Comparison of ENCODE assay signal across 9 mouse cellular contexts in genomic region chr4:139213935-139214371, GRCm38 (mm10). TPM values are rescaled to one million over a fixed set of nuclear protein-coding genes. Genes with fewer than 3 reads are reported as not detected.
DNase-seq lines count a peak whose midpoint lies in the region; ATAC-seq and TF ChIP-seq lines count a peak whose summit lies in the region.
"Had no signal": no experiment of that assay in that cellular context is flagged by ENCODE, and none has a peak within 500 bp of the region (broad histone marks: within the 10 kb centered on the region; RNA-seq: fewer than 3 reads in every experiment).

No protein-coding gene starts in this region.

- no peaks in the 10 kb centered on the region for H3K27me3 ChIP-seq in hindbrain, embryonic 15.5 days
- H3K27me3 ChIP-seq in hindbrain, embryonic 12.5 days, result no peaks in the 10 kb centered on the region
- no peaks in the 10 kb centered on the region for H3K27me3 ChIP-seq in heart, embryonic 11.5 days (ENCODE audit: control insufficient read depth, insufficient read depth, low read length)
- no peaks in the 10 kb centered on the region for H3K27me3 ChIP-seq in hindbrain, embryonic 11.5 days (ENCODE audit: control insufficient read depth, insufficient read depth, low read length)

- no peak overlapping the region for H3K9ac ChIP-seq in hindbrain, embryonic 15.5 days
- H3K9ac ChIP-seq in hindbrain, embryonic 12.5 days, result no peak overlapping the region
- H3K9ac ChIP-seq in heart, embryonic 11.5 days (ENCODE audit: low read depth, low read length), result no peak overlapping the region
- no peak overlapping the region for H3K9ac ChIP-seq in hindbrain, embryonic 11.5 days (ENCODE audit: low read depth, low read length)

- H3K4me2 ChIP-seq in hindbrain, embryonic 15.5 days, result no peak overlapping the region
- H3K4me2 ChIP-seq in hindbrain, embryonic 12.5 days (replicated peaks), result no peak overlapping the region
- peak overlapping the region; percentile 24; the same call in 1 of the 2 replicates for H3K4me2 ChIP-seq in heart, embryonic 11.5 days
- H3K4me2 ChIP-seq in hindbrain, embryonic 11.5 days (replicated peaks; ENCODE audit: low read depth, low read length), result no peak overlapping the region

- H3K9me3 ChIP-seq in hindbrain, embryonic 15.5 days, result no peaks in the 10 kb centered on the region
- no peaks in the 10 kb centered on the region for H3K9me3 ChIP-seq in hindbrain, embryonic 12.5 days (replicated peaks)
- no peaks in the 10 kb centered on the region for H3K9me3 ChIP-seq in heart, embryonic 11.5 days (replicated peaks; ENCODE audit: control insufficient read depth, low read length)
- H3K9me3 ChIP-seq in hindbrain, embryonic 11.5 days (ENCODE audit: control insufficient read depth, low read length), result no peaks in the 10 kb centered on the region

- no peak for TF ChIP-seq CTCF in bone marrow, adult 2 months (IDR thresholded peaks at IDR 0.05; ENCODE audit: control insufficient read depth, insufficient read depth, low read length)
- no peak for TF ChIP-seq CTCF in lung, adult 2 months (IDR thresholded peaks at IDR 0.05; ENCODE audit: insufficient read depth, low read length)

- WGBS in hindbrain, embryonic 15.5 days, result 81% methylated on average over 11 of the region's 11 CpGs
- 76% methylated on average over 11 of the region's 11 CpGs for WGBS in hindbrain, embryonic 12.5 days
- WGBS in bone marrow, adult 2 months, result 32% methylated on average over 11 of the region's 11 CpGs
- WGBS in heart, embryonic 11.5 days (ENCODE audit: insufficient replicate concordance), result 48% methylated on average over 11 of the region's 11 CpGs
- 10% methylated on average over 11 of the region's 11 CpGs for WGBS in lung, adult 2 months
- WGBS in hindbrain, embryonic 11.5 days, result 69% methylated on average over 11 of the region's 11 CpGs

- H3K36me3 ChIP-seq in hindbrain, embryonic 15.5 days, result no peaks in the 10 kb centered on the region
- no peaks in the 10 kb centered on the region for H3K36me3 ChIP-seq in hindbrain, embryonic 12.5 days
- no peaks in the 10 kb centered on the region for H3K36me3 ChIP-seq in heart, embryonic 11.5 days (ENCODE audit: control insufficient read depth, insufficient read depth, low read length)
- H3K36me3 ChIP-seq in hindbrain, embryonic 11.5 days (ENCODE audit: control insufficient read depth, insufficient read depth, low read length), result no peaks in the 10 kb centered on the region

- peaks cover 47% of the 10 kb centered on the region for H3K4me1 ChIP-seq in hindbrain, embryonic 15.5 days (replicated peaks)
- peaks cover 55% of the 10 kb centered on the region for H3K4me1 ChIP-seq in hindbrain, embryonic 12.5 days
- H3K4me1 ChIP-seq in bone marrow, adult 2 months (ENCODE audit: control insufficient read depth, insufficient read depth, low read length), result peaks cover 16% of the 10 kb centered on the region
- peaks cover 40% of the 10 kb centered on the region for H3K4me1 ChIP-seq in heart, embryonic 11.5 days (ENCODE audit: control insufficient read depth, insufficient read depth, low read length)
- peaks cover 61% of the 10 kb centered on the region for H3K4me1 ChIP-seq in lung, adult 2 months (ENCODE audit: control insufficient read depth, insufficient read depth, low read length)
- H3K4me1 ChIP-seq in hindbrain, embryonic 11.5 days (replicated peaks; ENCODE audit: control insufficient read depth, insufficient read depth, low read length), result 0 out of 2 replicates have a peak, but pooled peaks cover 6% of the 10 kb centered on the region

- H3K27ac ChIP-seq in hindbrain, embryonic 15.5 days (replicated peaks), result peak overlapping the region; percentile 28; the same call in 1 of the 2 replicates
- no peak overlapping the region for H3K27ac ChIP-seq in hindbrain, embryonic 12.5 days
- H3K27ac ChIP-seq in bone marrow, adult 2 months (ENCODE audit: control insufficient read depth, insufficient read depth, low read depth, low read length, poor library complexity), result peak overlapping the region; percentile 6; the same call in 1 of the 2 replicates
- peak overlapping the region; percentile 62 for H3K27ac ChIP-seq in heart, embryonic 11.5 days (ENCODE audit: low read depth, low read length)
- H3K27ac ChIP-seq in hindbrain, embryonic 11.5 days (ENCODE audit: low read depth, low read length), result no peak overlapping the region

- ATAC-seq in hindbrain, embryonic 15.5 days (ENCODE audit: low FRiP score, low read depth), result no peak
- no peak for ATAC-seq in hindbrain, embryonic 12.5 days (ENCODE audit: low FRiP score)
- ATAC-seq in heart, embryonic 11.5 days (replicated peaks; ENCODE audit: insufficient number of reproducible peaks, low FRiP score, low TSS enrichment), result no peak
- no peak for ATAC-seq in hindbrain, embryonic 11.5 days (ENCODE audit: low FRiP score)

- H3K4me3 ChIP-seq in hindbrain, embryonic 15.5 days, result no peak overlapping the region
- H3K4me3 ChIP-seq in hindbrain, embryonic 12.5 days, result no peak overlapping the region
- no peak overlapping the region for H3K4me3 ChIP-seq in bone marrow, adult 2 months (replicated peaks; ENCODE audit: control insufficient read depth, low read depth, low read length)
- H3K4me3 ChIP-seq in heart, embryonic 11.5 days (ENCODE audit: low read depth, low read length), result no peak overlapping the region
- no peak overlapping the region for H3K4me3 ChIP-seq in lung, adult 2 months (replicated peaks; ENCODE audit: extremely low read depth, low read depth, low read length)
- no peak overlapping the region for H3K4me3 ChIP-seq in hindbrain, embryonic 11.5 days (ENCODE audit: low read depth, low read length)
- H3K4me3 ChIP-seq: erythroblast, embryonic 14.5 days had no signal

- TF ChIP-seq POLR2A in bone marrow, adult 2 months (IDR thresholded peaks at IDR 0.05; ENCODE audit: borderline replicate concordance, control insufficient read depth, low read depth, low read length), result no peak
- TF ChIP-seq POLR2A in lung, adult 2 months (IDR thresholded peaks at IDR 0.05; ENCODE audit: borderline replicate concordance, extremely low read depth, low read depth, low read length), result 0 out of 2 replicates have a peak, but pooled peaks have one; percentile 39

- peak; percentile 65 for DNase-seq in lung, adult 2 months
- no peak for DNase-seq in thymus, postnatal 4 days
- no peak for DNase-seq in cerebellum, postnatal 10 days
- DNase-seq in hindbrain, embryonic 11.5 days (ENCODE audit: low spot score), result no peak

RNA-seq across cellular contexts. Expression of gene Capzb, which starts 21.3 kb away (rescaled TPM):
- 331 and 334 TPM in 2 replicates for polyA plus RNA-seq in hindbrain, embryonic 15.5 days (2015; fragmentation: Nextera tagmentation; extraction: Ambion mirVana)
- polyA plus RNA-seq in hindbrain, embryonic 12.5 days (2016; fragmentation: Nextera tagmentation; extraction: Ambion mirVana), result 335 and 369 TPM in 2 replicates
- polyA plus RNA-seq in bone marrow, adult 2 months (2011; ENCODE audit: insufficient read depth, insufficient read length, low replicate concordance, missing spikeins), result 104 and 160 TPM in 2 replicates
- polyA plus RNA-seq in heart, embryonic 11.5 days (2014; fragmentation: Nextera tagmentation; extraction: Ambion mirVana), result 316 and 319 TPM in 2 replicates
- 152 and 172 TPM in 2 replicates for polyA plus RNA-seq in lung, adult 2 months (2012; rRNA removed)
- polyA plus RNA-seq in hindbrain, embryonic 11.5 days (2014; fragmentation: Nextera tagmentation; extraction: Ambion mirVana), result 239 and 255 TPM in 2 replicates

Comparison
In these comparisons a context has a peak if more than half of its experiments do, and no peak if none do; other contexts are left out.
1. H3K27ac ChIP-seq: peak in hindbrain, embryonic 15.5 days (single experiment), bone marrow, adult 2 months (single experiment) and heart, embryonic 11.5 days (single experiment); none in hindbrain, embryonic 12.5 days (single experiment) and hindbrain, embryonic 11.5 days (single experiment).